ENCODE assay signal across 20 mouse cellular contexts in genomic region chr1:134796536-134796935, GRCm38 (mm10).
DNase-seq lines count a peak whose midpoint lies in the region; ATAC-seq lines count a peak whose summit lies in the region.
"Had no signal": no experiment of that assay in that cellular context is flagged by ENCODE, and none has a peak within 500 bp of the region (broad histone marks: within the 10 kb centered on the region; RNA-seq: fewer than 3 reads in every experiment).

No protein-coding gene starts in this region.

- ATAC-seq in forebrain, embryonic 12.5 days (ENCODE audit: low FRiP score), result no peak
- no peak for ATAC-seq in intestine, embryonic 14.5 days (replicated peaks; ENCODE audit: low FRiP score, low TSS enrichment, low read depth)
- no peak for ATAC-seq in intestine, embryonic 15.5 days
- no peak; the same call in 1 of the 2 replicates for ATAC-seq in forebrain, embryonic 15.5 days (replicated peaks)
- ATAC-seq: intestine, embryonic 16.5 days had no signal

- WGBS in forebrain, embryonic 12.5 days, result 81% methylated on average over 3 of the region's 3 CpGs
- WGBS in forebrain, embryonic 10.5 days, result 84% methylated on average over 3 of the region's 3 CpGs
- 82% methylated on average over 3 of the region's 3 CpGs for WGBS in intestine, embryonic 14.5 days
- WGBS in intestine, embryonic 15.5 days, result 80% methylated on average over 3 of the region's 3 CpGs
- WGBS in forebrain, embryonic 15.5 days, result 66% methylated on average over 3 of the region's 3 CpGs

- H3K4me3 ChIP-seq in forebrain, embryonic 12.5 days (replicated peaks), result no peak overlapping the region
- no peak overlapping the region for H3K4me3 ChIP-seq in forebrain, embryonic 10.5 days
- no peak overlapping the region for H3K4me3 ChIP-seq in intestine, embryonic 14.5 days (ENCODE audit: low read depth, low read length)
- no peak overlapping the region for H3K4me3 ChIP-seq in intestine, embryonic 15.5 days (replicated peaks)
- H3K4me3 ChIP-seq in forebrain, embryonic 15.5 days, result no peak overlapping the region
- H3K4me3 ChIP-seq: heart, adult 2 months; heart, embryonic 15.5 days; kidney, embryonic 15.5 days; neural tube, embryonic 15.5 days had no signal

- H3K27me3 ChIP-seq in forebrain, embryonic 12.5 days, result no peaks in the 10 kb centered on the region
- no peaks in the 10 kb centered on the region for H3K27me3 ChIP-seq in forebrain, embryonic 10.5 days (ENCODE audit: poor library complexity, severe bottlenecking)
- H3K27me3 ChIP-seq in intestine, embryonic 14.5 days (replicated peaks; ENCODE audit: control insufficient read depth, insufficient read depth, low read length), result no peaks in the 10 kb centered on the region
- no peaks in the 10 kb centered on the region for H3K27me3 ChIP-seq in intestine, embryonic 15.5 days (replicated peaks)
- no peaks in the 10 kb centered on the region for H3K27me3 ChIP-seq in forebrain, embryonic 15.5 days
- H3K27me3 ChIP-seq: heart, embryonic 15.5 days; kidney, embryonic 15.5 days; neural tube, embryonic 15.5 days had no signal

- 0 out of 2 replicates have a peak overlapping the region, but pooled peaks have one; percentile 25 for H3K27ac ChIP-seq in forebrain, embryonic 12.5 days
- no peak overlapping the region for H3K27ac ChIP-seq in forebrain, embryonic 10.5 days
- 0 out of 2 replicates have a peak overlapping the region, but pooled peaks have one; percentile 27 for H3K27ac ChIP-seq in intestine, embryonic 14.5 days (ENCODE audit: low read depth)
- H3K27ac ChIP-seq in intestine, embryonic 15.5 days, result no peak overlapping the region
- peak overlapping the region; percentile 46 for H3K27ac ChIP-seq in forebrain, embryonic 15.5 days (replicated peaks)
- H3K27ac ChIP-seq: heart, adult 2 months; heart, embryonic 15.5 days; kidney, embryonic 15.5 days; liver, embryonic 14.5 days; neural tube, embryonic 15.5 days had no signal

- 0 out of 2 replicates have a peak, but pooled peaks cover 5% of the 10 kb centered on the region for H3K9me3 ChIP-seq in forebrain, embryonic 12.5 days
- peaks cover 8% of the 10 kb centered on the region for H3K9me3 ChIP-seq in forebrain, embryonic 10.5 days
- no peaks in the 10 kb centered on the region for H3K9me3 ChIP-seq in intestine, embryonic 14.5 days (ENCODE audit: control insufficient read depth, low read length)
- H3K9me3 ChIP-seq in intestine, embryonic 15.5 days, result no peaks in the 10 kb centered on the region
- H3K9me3 ChIP-seq in forebrain, embryonic 15.5 days, result no peaks in the 10 kb centered on the region
- H3K9me3 ChIP-seq: heart, embryonic 15.5 days; kidney, embryonic 15.5 days; neural tube, embryonic 15.5 days had no signal

- no peak overlapping the region for H3K9ac ChIP-seq in forebrain, embryonic 12.5 days
- H3K9ac ChIP-seq in intestine, embryonic 14.5 days (ENCODE audit: low read length), result no peak overlapping the region
- H3K9ac ChIP-seq in intestine, embryonic 15.5 days, result no peak overlapping the region
- no peak overlapping the region for H3K9ac ChIP-seq in forebrain, embryonic 15.5 days (replicated peaks)
- H3K9ac ChIP-seq: heart, embryonic 15.5 days; kidney, embryonic 15.5 days; liver, embryonic 14.5 days; neural tube, embryonic 15.5 days had no signal

- peaks cover 8% of the 10 kb centered on the region for H3K36me3 ChIP-seq in forebrain, embryonic 12.5 days (replicated peaks)
- H3K36me3 ChIP-seq in forebrain, embryonic 10.5 days (replicated peaks), result peaks cover 14% of the 10 kb centered on the region
- peaks cover 11% of the 10 kb centered on the region; the same call in 1 of the 2 replicates for H3K36me3 ChIP-seq in intestine, embryonic 14.5 days (ENCODE audit: control insufficient read depth, insufficient read depth, low read length)
- no peaks in the 10 kb centered on the region for H3K36me3 ChIP-seq in intestine, embryonic 15.5 days
- no peaks in the 10 kb centered on the region for H3K36me3 ChIP-seq in forebrain, embryonic 15.5 days
- H3K36me3 ChIP-seq: neural tube, embryonic 15.5 days had no signal

- no peak for DNase-seq in forebrain, embryonic 10.5 days (ENCODE audit: extremely low spot score, low spot score)
- no peak for DNase-seq in intestine, embryonic 14.5 days (ENCODE audit: low spot score)
- peak; percentile 37 for DNase-seq in brain, adult 2 months (ENCODE audit: low read depth, low spot score)
- DNase-seq in yolk sac, embryonic 10.5 days (ENCODE audit: low spot score), result no peak
- no peak for DNase-seq in thymus, postnatal 4 days
- DNase-seq: B cell, adult 2 months; gastrocnemius, postnatal 14 days; heart, adult 2 months; heart, postnatal 4 days; lung, postnatal 14 days; midbrain, embryonic 14.5 days; thymus, postnatal 25 days had no signal

- no peaks in the 10 kb centered on the region for H3K4me1 ChIP-seq in forebrain, embryonic 12.5 days
- no peaks in the 10 kb centered on the region for H3K4me1 ChIP-seq in forebrain, embryonic 10.5 days
- H3K4me1 ChIP-seq in intestine, embryonic 14.5 days (replicated peaks; ENCODE audit: control insufficient read depth, insufficient read depth, low read length), result peaks cover 11% of the 10 kb centered on the region; the same call in 1 of the 2 replicates
- H3K4me1 ChIP-seq in intestine, embryonic 15.5 days (replicated peaks), result peaks cover 6% of the 10 kb centered on the region; the same call in 1 of the 2 replicates
- peaks cover 10% of the 10 kb centered on the region; the same call in 1 of the 2 replicates for H3K4me1 ChIP-seq in forebrain, embryonic 15.5 days
- H3K4me1 ChIP-seq: neural tube, embryonic 15.5 days had no signal

- no peak overlapping the region for H3K4me2 ChIP-seq in forebrain, embryonic 12.5 days
- no peak overlapping the region for H3K4me2 ChIP-seq in intestine, embryonic 14.5 days (ENCODE audit: low read length)
- H3K4me2 ChIP-seq in intestine, embryonic 15.5 days (replicated peaks), result no peak overlapping the region
- H3K4me2 ChIP-seq in forebrain, embryonic 15.5 days (replicated peaks), result no peak overlapping the region
- H3K4me2 ChIP-seq: heart, embryonic 15.5 days; kidney, embryonic 15.5 days; neural tube, embryonic 15.5 days had no signal

Comparison
In these comparisons a context has a peak if more than half of its experiments do, and no peak if none do; other contexts are left out.
1. H3K27ac ChIP-seq: peak in forebrain, embryonic 12.5 days (single experiment), intestine, embryonic 14.5 days (single experiment) and forebrain, embryonic 15.5 days (single experiment); none in forebrain, embryonic 10.5 days (single experiment) and intestine, embryonic 15.5 days (single experiment).